Mouse (Mus musculus) hindbrain, embryonic 11.5 days (tissue): ENCODE measurements around the gene Wdfy1. TPM values are rescaled to one million over a fixed set of nuclear protein-coding genes. Genes with fewer than 3 reads are reported as not detected.
A peak's percentile ranks its signal among the peaks of the same experiment; 100 is the strongest.

Experiments
- ATAC-seq: fragments of 200-750 bp; cut with Nextera tagmentation; 2 replicates; pipeline ENCODE4 v1.8.0; 2017; ENCODE audit warnings: mild to moderate bottlenecking, moderate TSS enrichment, moderate library complexity; ENCODE audit not compliant: low FRiP score
- DNase-seq: peaks from one replicate; pipeline ENCODE4 v3.0.0-alpha.2; 2015; ENCODE audit warnings: low spot score
- H3K27ac ChIP-seq: fragments of 300-500 bp; sonication (generic); 2 replicates; pipeline ENCODE4 v1.5.1; 2014; ENCODE audit warnings: mild to moderate bottlenecking, low read depth, low read length
- H3K27me3 ChIP-seq: fragments of 300-500 bp; sonication (generic); 2 replicates; pipeline ENCODE4 v1.6.1; 2014; ENCODE audit warnings: mild to moderate bottlenecking, low read length, moderate library complexity, mixed read lengths; ENCODE audit not compliant: control insufficient read depth, insufficient read depth
- H3K36me3 ChIP-seq: fragments of 300-500 bp; sonication (generic); 2 replicates; pipeline ENCODE4 v1.6.1; 2014; ENCODE audit warnings: mild to moderate bottlenecking, low read length, moderate library complexity, mixed read lengths; ENCODE audit not compliant: control insufficient read depth, insufficient read depth
- H3K4me1 ChIP-seq: fragments of 300-500 bp; sonication (generic); replicated peaks from 2 replicates; pipeline ENCODE4 v1.6.1; 2014; ENCODE audit warnings: low read length, mixed read lengths; ENCODE audit not compliant: control insufficient read depth, insufficient read depth
- H3K4me2 ChIP-seq: fragments of 300-500 bp; sonication (generic); replicated peaks from 2 replicates; pipeline ENCODE4 v1.6.1; 2014; ENCODE audit warnings: mild to moderate bottlenecking, low read depth, low read length
- H3K4me3 ChIP-seq: fragments of 300-500 bp; sonication (generic); 2 replicates; pipeline ENCODE4 v1.5.1; 2014; ENCODE audit warnings: low read depth, low read length
- H3K9ac ChIP-seq: fragments of 300-500 bp; sonication (generic); 2 replicates; pipeline ENCODE4 v1.6.1; 2014; ENCODE audit warnings: low read depth, low read length
- H3K9me3 ChIP-seq: fragments of 300-500 bp; sonication (generic); 2 replicates; pipeline ENCODE4 v1.6.1; 2016; ENCODE audit warnings: low read length; ENCODE audit not compliant: control insufficient read depth
- WGBS: fragments of 180-500 bp; shearing (Covaris S2); extraction: QIAGEN DNeasy Blood & Tissue Kit; methylation state at CpG from one replicate; pipeline ENCODE4 v1.1.7; 2014; 5-methylcytosine and 5-hydroxymethylcytosine counted together
- polyA plus RNA-seq: library from polyadenylated mRNA; unstranded; fragments of >200 nt; fragmentation: Nextera tagmentation; extraction: Ambion mirVana; gene quantifications from 2 replicates; pipeline ENCODE4 v1.2.1, GENCODE M21; 2014

The Wdfy1 gene
- polyA plus RNA-seq, 1 experiment from 2014 or later, result 52.6 TPM

DNA sequence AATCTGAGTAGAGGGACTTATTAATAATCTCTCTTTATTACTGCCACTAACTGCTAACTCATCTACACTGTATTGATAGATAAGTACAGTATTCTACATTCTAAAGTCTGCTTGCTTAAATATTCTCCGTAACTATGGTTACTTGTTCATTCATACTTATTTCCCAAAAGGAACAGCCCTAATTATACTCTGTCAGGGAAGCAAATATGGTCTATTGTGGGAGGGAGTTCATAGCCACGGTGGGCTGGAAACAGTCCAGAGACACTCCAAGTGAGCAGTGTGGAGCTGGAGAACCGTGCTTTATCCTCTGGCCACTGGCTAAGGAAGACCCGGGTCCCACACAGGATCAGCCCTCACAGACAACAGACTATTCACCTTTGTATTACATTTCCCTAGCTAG is 65.3 kb downstream of the Wdfy1 start:
- Histone ChIP-seq H3K4me3 (no peak overlapping the region), H3K4me1 (no peaks in the 10 kb centered on the region), H3K27me3 (no peaks in the 10 kb centered on the region), H3K27ac (no peak overlapping the region), H3K9me3 (no peaks in the 10 kb centered on the region), H3K36me3 (0 out of 2 replicates have a peak, but pooled peaks cover 4% of the 10 kb centered on the region), H3K4me2 (no peak overlapping the region), H3K9ac (no peak overlapping the region)
- 91% methylated on average over 4 of the region's 4 CpGs for WGBS
- DNase-seq, result no peak
- no peak for ATAC-seq

DNA sequence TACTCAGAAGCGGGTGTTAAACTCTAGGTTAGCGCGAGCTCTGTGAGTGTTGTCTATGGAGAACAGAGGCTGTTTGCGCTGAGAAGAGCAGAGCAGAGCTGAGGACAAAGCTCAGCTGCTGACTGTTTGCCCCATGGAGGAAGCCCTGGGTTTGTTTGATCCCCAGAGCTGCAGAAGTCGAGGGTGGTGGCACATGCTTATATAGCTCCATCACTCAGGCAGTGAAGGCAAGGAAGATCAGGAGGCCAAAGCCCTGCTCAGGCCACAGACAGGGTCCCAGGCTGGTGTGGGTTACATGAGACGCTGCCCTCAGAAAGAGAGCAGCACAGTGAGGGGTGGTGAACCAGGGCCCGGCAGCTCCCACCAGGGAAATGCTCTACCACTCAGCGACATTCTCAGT is 65.7 kb downstream of the Wdfy1 start:
- Histone ChIP-seq H3K4me2 (no peak overlapping the region), H3K9ac (no peak overlapping the region), H3K9me3 (no peaks in the 10 kb centered on the region), H3K4me3 (no peak overlapping the region), H3K4me1 (no peaks in the 10 kb centered on the region), H3K27me3 (no peaks in the 10 kb centered on the region), H3K36me3 (0 out of 2 replicates have a peak, but pooled peaks cover 4% of the 10 kb centered on the region), H3K27ac (no peak overlapping the region)
- ATAC-seq (no peak), DNase-seq (no peak)
- 84% methylated on average over 8 of the region's 8 CpGs for whole genome bisulfite sequencing

DNA sequence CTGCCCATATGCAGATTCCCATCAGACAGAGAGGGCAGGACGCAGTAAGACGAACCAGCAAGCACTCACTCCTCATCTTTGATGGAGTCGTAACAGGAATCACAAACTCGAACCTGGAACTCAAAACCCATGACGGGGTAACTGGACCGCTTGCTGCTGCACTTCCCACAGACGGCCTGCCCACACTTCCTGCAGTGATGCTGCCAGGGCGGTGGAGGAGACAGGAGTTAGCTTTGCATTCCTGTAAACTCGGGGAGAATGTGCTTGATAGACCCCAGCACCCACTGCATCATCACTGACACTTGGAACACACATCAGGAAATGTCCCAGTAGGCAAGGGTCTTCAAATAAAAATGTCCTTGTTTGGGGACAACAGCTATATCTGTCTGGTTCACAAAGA is 68.6 kb downstream of the Wdfy1 start:
- Histone ChIP-seq H3K4me3 (no peak overlapping the region), H3K27ac (no peak overlapping the region), H3K36me3 (0 out of 2 replicates have a peak, but pooled peaks cover 4% of the 10 kb centered on the region), H3K9me3 (no peaks in the 10 kb centered on the region), H3K4me2 (no peak overlapping the region), H3K27me3 (no peaks in the 10 kb centered on the region), H3K9ac (no peak overlapping the region), H3K4me1 (no peaks in the 10 kb centered on the region)
- WGBS, result 90% methylated on average over 9 of the region's 9 CpGs
- no peak for ATAC-seq
- no peak for DNase-seq

DNA sequence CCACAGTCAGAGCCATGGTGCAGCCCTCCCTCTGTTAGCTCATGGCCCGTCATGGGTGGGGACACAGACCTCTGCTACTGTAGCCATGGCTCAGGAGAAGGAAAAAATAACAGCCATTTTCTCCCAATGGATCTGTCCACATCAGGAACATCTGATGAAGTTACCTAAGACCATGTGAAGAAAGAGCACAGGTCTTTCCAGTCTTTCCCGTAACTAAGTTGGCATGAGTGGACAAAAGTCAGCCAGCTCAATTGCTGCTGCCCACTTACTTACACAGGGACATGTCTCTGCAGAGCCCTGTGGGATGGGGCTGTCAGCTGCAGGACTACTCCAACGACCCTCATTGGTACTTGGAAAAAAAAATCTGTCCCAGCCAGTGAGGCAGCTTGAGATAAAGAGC is 69.2 kb downstream of the Wdfy1 start:
- H3K9ac ChIP-seq, result no peak overlapping the region
- H3K4me2 ChIP-seq, result no peak overlapping the region
- no peak overlapping the region for H3K4me3 ChIP-seq
- no peaks in the 10 kb centered on the region for H3K27me3 ChIP-seq
- H3K9me3 ChIP-seq, result no peaks in the 10 kb centered on the region
- no peak overlapping the region for H3K27ac ChIP-seq
- 94% methylated on average over 3 of the region's 3 CpGs for WGBS
- ATAC-seq (no peak), DNase-seq (no peak)
- 0 out of 2 replicates have a peak, but pooled peaks cover 4% of the 10 kb centered on the region for H3K36me3 ChIP-seq
- no peaks in the 10 kb centered on the region for H3K4me1 ChIP-seq

DNA sequence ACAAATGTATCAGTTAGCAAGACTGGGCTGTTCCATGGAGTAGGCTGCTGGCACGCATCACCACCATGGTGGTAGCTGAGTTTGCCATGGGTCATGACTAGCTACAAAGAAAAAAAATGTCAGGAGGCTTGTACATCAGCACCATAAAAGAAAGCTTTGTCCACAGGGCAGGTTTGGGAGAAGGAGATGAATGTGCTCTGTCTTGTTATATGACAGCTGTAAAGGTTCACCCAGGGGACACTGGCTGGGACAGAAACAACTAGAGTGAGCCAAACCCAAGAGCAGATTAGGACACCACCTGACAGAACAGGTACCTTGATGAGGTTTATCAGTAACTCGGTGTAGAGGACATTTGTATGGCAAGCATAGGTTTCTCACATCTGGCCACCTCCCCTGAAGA is 71.3 kb downstream of the Wdfy1 start:
- DNase-seq (no peak), ATAC-seq (no peak)
- H3K4me3 ChIP-seq, result no peak overlapping the region
- WGBS, result 84% methylated on average over 2 of the region's 2 CpGs
- H3K27me3 ChIP-seq, result no peaks in the 10 kb centered on the region
- no peak overlapping the region for H3K4me2 ChIP-seq
- 0 out of 2 replicates have a peak, but pooled peaks cover 4% of the 10 kb centered on the region for H3K36me3 ChIP-seq
- no peaks in the 10 kb centered on the region for H3K9me3 ChIP-seq
- no peak overlapping the region for H3K9ac ChIP-seq
- H3K27ac ChIP-seq, result no peak overlapping the region
- no peaks in the 10 kb centered on the region for H3K4me1 ChIP-seq

DNA sequence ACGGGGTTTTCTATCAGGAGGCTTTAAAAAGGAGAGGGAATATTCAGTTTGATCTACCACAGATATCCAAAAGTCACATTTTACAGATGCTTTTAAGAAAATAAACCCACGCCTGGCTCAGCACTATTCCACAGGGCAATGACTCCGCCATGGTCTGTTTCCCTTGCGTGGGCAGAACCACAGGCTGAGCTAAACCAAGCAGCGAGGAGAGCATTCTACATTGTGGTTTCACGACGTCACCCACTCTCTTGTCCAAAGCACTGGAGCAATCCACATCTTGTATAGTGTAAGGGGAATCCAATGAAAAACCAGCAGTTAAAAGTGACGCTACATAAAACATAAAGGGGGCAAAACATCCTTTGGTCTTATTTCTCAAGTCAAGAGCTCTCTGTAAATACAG is 72.4 kb downstream of the Wdfy1 start:
- no peak for DNase-seq
- no peak for ATAC-seq
- 88% methylated on average over 8 of the region's 8 CpGs for WGBS

DNA sequence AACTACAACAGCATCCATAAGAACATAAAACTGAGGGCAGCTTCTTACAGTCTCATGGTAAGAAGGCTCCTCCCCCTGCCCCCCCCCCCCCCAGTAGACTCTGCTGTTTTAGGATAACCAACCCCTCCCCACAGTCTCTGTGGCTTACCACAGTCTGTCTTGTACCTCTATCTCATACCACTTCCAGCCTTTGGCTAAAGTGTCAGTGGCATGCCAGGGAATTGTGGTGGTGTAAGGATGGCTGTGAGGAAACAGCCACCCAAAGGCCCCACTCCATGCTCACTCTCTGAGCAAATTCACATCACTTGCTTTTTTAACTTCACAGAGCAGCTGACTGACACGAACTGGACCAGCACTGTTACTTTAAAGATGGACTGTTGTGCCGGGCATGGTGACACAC is 77.4 kb downstream of the Wdfy1 start:
- Histone ChIP-seq H3K4me1 (no peaks in the 10 kb centered on the region), H3K36me3 (no peaks in the 10 kb centered on the region), H3K27me3 (no peaks in the 10 kb centered on the region), H3K9me3 (no peaks in the 10 kb centered on the region), H3K4me3 (no peak overlapping the region), H3K27ac (no peak overlapping the region), H3K9ac (no peak overlapping the region), H3K4me2 (no peak overlapping the region)
- ATAC-seq (no peak), DNase-seq (no peak)
- 93% methylated on average over 2 of the region's 2 CpGs for WGBS

More for the DNA sequence above, 72.4 kb downstream of the Wdfy1 start:
- Histone ChIP-seq H3K4me3 (no peak overlapping the region), H3K4me2 (no peak overlapping the region), H3K36me3 (0 out of 2 replicates have a peak, but pooled peaks cover 4% of the 10 kb centered on the region), H3K27ac (no peak overlapping the region), H3K4me1 (no peaks in the 10 kb centered on the region), H3K27me3 (no peaks in the 10 kb centered on the region), H3K9me3 (no peaks in the 10 kb centered on the region), H3K9ac (no peak overlapping the region)

DNA sequence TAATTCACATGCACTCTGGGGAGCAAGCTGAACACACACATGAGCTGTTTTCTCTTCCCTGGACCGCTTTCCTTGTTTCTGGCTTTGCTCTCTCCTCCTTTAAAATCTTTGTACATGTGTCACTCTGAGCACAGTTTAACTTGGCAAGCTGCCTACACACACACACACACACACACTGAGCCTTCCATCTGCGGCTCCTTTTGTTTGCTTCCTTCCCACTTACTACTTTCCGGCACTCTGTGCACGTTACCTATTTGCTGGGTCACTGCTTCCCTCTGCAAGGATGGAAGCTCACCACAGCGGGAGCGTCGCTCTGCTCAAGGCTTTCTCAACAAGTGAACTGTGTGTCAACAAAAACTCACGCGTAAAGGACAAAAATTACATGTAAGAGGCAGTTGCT is 78.6 kb downstream of the Wdfy1 start:
- Histone ChIP-seq H3K4me1 (no peaks in the 10 kb centered on the region), H3K9me3 (no peaks in the 10 kb centered on the region), H3K27me3 (no peaks in the 10 kb centered on the region), H3K27ac (no peak overlapping the region), H3K36me3 (no peaks in the 10 kb centered on the region), H3K4me3 (no peak overlapping the region), H3K4me2 (no peak overlapping the region), H3K9ac (no peak overlapping the region)
- 53% methylated on average over 9 of the region's 9 CpGs for WGBS
- DNase-seq, result peak; percentile 51
- peak; percentile 52 for ATAC-seq

DNA sequence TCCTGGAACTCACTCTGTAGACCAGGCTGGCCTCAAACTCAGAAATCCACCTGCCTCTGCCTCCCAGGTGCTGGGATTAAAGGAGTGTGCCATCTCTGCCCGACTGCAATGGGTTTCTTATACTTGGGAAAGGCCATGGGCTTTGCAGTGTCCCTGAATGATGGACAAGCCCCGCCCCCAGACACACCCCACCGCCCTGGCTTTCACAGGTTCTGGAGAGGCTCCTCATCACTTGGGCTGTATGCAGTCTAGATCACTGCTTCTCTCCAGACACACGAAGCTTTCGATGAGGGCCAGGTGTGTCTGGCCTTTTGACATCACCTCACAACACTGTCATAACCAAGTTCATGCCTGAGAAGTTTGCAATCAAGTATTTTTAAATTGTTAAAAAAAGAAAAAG is 79.0 kb downstream of the Wdfy1 start:
- Histone ChIP-seq H3K27me3 (no peaks in the 10 kb centered on the region), H3K4me1 (no peaks in the 10 kb centered on the region), H3K4me2 (no peak overlapping the region), H3K9me3 (no peaks in the 10 kb centered on the region), H3K9ac (no peak overlapping the region), H3K4me3 (no peak overlapping the region), H3K27ac (no peak overlapping the region), H3K36me3 (no peaks in the 10 kb centered on the region)
- ATAC-seq, result peak; percentile 63; the same call in 1 of the 2 replicates
- 66% methylated on average over 5 of the region's 5 CpGs for WGBS
- no peak for DNase-seq
